Mouse (Mus musculus) kidney, embryonic 14.5 days (tissue): Measurements from ENCODE around the gene Spcs1. TPM values are rescaled to one million over a fixed set of nuclear protein-coding genes. Genes with fewer than 3 reads are reported as not detected.

Experiments
- ATAC-seq: fragments of 200-750 bp; cut with Nextera tagmentation; 2 replicates; pipeline ENCODE4 v1.8.0; 2017; ENCODE audit warnings: moderate number of reproducible peaks, mild to moderate bottlenecking, moderate TSS enrichment, moderate library complexity; ENCODE audit not compliant: low FRiP score, low TSS enrichment
- H3K27ac ChIP-seq: fragments of 300-500 bp; sonication (generic); 2 replicates; pipeline ENCODE4 v1.5.1; 2014; ENCODE audit warnings: low read depth, mild to moderate bottlenecking, low read length, moderate library complexity, mixed read lengths
- H3K27me3 ChIP-seq: fragments of 300-500 bp; sonication (generic); 2 replicates; pipeline ENCODE4 v1.6.1; 2014; ENCODE audit warnings: mild to moderate bottlenecking, low read length; ENCODE audit not compliant: control insufficient read depth, insufficient read depth
- H3K36me3 ChIP-seq: fragments of 300-500 bp; sonication (generic); 2 replicates; pipeline ENCODE4 v1.6.1; 2014; ENCODE audit warnings: low read length, mixed read lengths; ENCODE audit not compliant: control insufficient read depth, insufficient read depth
- H3K4me1 ChIP-seq: fragments of 300-500 bp; sonication (generic); 2 replicates; pipeline ENCODE4 v1.6.1; 2014; ENCODE audit warnings: low read length, mixed read lengths; ENCODE audit not compliant: control insufficient read depth, insufficient read depth
- H3K4me2 ChIP-seq: fragments of 300-500 bp; sonication (generic); replicated peaks from 2 replicates; pipeline ENCODE4 v1.6.1; 2014; ENCODE audit warnings: low read depth, mild to moderate bottlenecking, low read length
- H3K4me3 ChIP-seq: fragments of 300-500 bp; sonication (generic); 2 replicates; pipeline ENCODE4 v1.5.1; 2014; ENCODE audit warnings: mild to moderate bottlenecking, low read length
- H3K9ac ChIP-seq: fragments of 300-500 bp; sonication (generic); 2 replicates; pipeline ENCODE4 v1.6.1; 2014; ENCODE audit warnings: low read depth, mild to moderate bottlenecking, low read length, moderate library complexity
- H3K9me3 ChIP-seq: fragments of 300-500 bp; sonication (generic); 2 replicates; pipeline ENCODE4 v1.6.1; 2016; ENCODE audit warnings: low read length; ENCODE audit not compliant: control insufficient read depth
- WGBS: fragments of 180-500 bp; shearing (Covaris S2); extraction: QIAGEN DNeasy Blood & Tissue Kit; methylation state at CpG from one replicate; pipeline ENCODE4 v1.1.7; 2014; 5-methylcytosine and 5-hydroxymethylcytosine counted together
- polyA plus RNA-seq: library from polyadenylated mRNA; unstranded; fragments of >200 nt; fragmentation: Nextera tagmentation; extraction: Ambion mirVana; gene quantifications from 2 replicates; pipeline ENCODE4 v1.2.1, GENCODE M21; 2014

The Spcs1 gene
- 350 and 462 TPM in 2 replicates for polyA plus RNA-seq

DNA sequence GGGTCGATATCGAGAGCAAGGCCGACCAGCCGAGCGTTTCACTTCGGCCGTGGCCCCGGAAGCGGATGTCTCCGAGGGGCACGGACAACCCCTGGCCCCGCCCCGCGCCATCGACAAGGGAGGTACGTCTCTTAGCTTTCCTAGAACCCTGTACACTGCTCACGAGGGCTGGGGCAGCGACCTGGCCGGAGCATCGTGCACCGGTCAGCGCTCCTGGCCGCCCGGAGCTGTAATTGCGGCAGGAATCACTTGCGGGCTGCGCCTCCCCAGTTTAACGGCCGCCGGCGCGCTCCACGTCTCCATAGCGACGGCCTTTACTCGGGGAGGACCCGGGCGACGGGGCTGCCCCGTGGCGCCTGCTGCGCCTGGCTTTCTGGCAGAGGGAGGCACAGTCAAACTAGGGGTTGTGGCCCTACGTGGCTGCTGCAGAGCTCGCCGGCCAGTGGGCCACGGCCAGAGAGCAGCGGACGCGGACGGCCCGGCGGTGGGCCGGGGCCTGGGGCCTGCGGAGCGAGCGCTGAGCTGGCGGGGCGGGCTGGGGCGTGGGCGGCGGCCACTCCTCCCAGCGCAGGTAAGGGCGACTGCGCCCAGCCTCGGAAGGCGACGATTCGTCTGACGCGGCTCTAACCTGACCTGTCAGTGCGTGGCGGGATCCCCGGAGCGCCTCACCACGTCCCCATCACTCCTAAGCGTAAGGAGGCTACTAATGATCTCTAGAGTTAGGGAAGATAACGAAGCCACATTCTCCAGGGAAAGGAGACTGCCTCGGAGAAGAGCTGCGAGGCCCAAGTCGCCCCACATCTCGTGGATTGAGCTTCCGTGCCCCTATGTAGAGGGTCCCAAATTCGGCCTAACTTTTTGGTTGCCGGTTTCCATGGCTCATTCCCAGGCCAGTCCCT is at the start of gene Spcs1, which contains the start of gene Glt8d1:
TSS of gene Spcs1 (minus strand) at position 366 of the 899 bp plus-strand sequence.
TSS of gene Glt8d1 (plus strand) at position 94 of the 899 bp plus-strand sequence.
- ATAC-seq: peak; percentile 94
- Histone ChIP-seq H3K27ac (peak within 1 kb of the TSS; percentile 93), H3K4me1 (0 out of 2 replicates have a peak, but pooled peaks cover 8% of the 10 kb centered on the region), H3K4me3 (peak within 1 kb of the TSS; percentile 56), H3K4me2 (peak within 1 kb of the TSS; percentile 57), H3K36me3 (peaks cover 10% of the 10 kb centered on the region; the same call in 1 of the 2 replicates), H3K27me3 (no peaks in the 10 kb centered on the region), H3K9ac (peak within 1 kb of the TSS; percentile 89), H3K9me3 (no peaks in the 10 kb centered on the region)
- under 1% methylated on average over 80 of the region's 84 CpGs for WGBS

DNA sequence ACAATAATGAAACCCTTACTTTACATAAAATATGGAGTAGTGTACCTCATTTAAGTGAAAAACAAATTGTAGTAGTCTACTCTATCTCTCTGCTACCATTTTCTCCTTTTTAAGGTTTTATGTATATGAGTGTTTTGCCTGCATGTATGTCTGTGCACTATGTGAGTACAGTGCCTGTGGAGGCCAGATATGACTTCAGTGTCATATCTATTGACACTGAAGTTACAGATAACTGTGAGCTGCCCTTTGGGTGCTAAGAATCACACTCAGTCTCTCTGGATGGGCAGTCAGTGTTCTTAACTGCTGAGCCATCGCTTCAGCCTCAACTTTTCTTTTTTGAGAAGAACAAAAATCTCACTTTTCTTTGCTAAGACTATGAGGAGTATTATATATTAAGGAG is 44.3 kb upstream of the Spcs1 start:
- no peaks in the 10 kb centered on the region for H3K4me1 ChIP-seq
- H3K27me3 ChIP-seq: no peaks in the 10 kb centered on the region
- H3K36me3 ChIP-seq: peaks cover 81% of the 10 kb centered on the region
- ATAC-seq: no peak
- H3K9ac ChIP-seq: no peak overlapping the region
- no peak overlapping the region for H3K27ac ChIP-seq
- no peak overlapping the region for H3K4me3 ChIP-seq
- no peak overlapping the region for H3K4me2 ChIP-seq
- WGBS: 91% methylated on average over 1 of the region's 1 CpGs
- H3K9me3 ChIP-seq: no peaks in the 10 kb centered on the region

DNA sequence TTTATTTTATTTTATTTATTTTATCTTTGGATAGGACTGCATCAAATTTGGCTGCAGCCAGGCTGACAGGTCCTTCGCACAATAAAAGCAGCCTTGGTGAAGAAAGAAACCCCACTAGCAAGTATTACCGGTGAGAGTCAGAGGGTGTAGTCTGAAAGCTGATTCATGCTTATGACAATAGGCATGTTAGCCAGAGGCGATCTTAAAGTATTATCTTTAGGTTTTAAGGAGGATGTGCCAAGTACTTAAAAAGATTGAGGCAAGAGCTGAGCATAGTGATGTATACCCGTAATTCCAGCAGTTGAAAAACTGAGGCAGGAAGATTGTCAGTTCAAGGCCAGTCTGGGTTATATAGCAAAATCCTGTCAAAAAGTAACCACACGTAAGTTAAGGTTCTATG is 43.8 kb upstream of the Spcs1 start:
- ATAC-seq: no peak

GRCm38 (mm10) chr14:31025785-31026184 is 24.3 kb upstream of the Spcs1 start:
- 86% methylated on average over 3 of the region's 3 CpGs for WGBS
- Histone ChIP-seq H3K27ac (no peak overlapping the region), H3K36me3 (peaks cover 78% of the 10 kb centered on the region), H3K4me2 (no peak overlapping the region), H3K9ac (no peak overlapping the region), H3K27me3 (no peaks in the 10 kb centered on the region), H3K4me3 (no peak overlapping the region), H3K9me3 (no peaks in the 10 kb centered on the region), H3K4me1 (no peaks in the 10 kb centered on the region)
- no peak for ATAC-seq

More for the DNA sequence above, 43.8 kb upstream of the Spcs1 start:
- no peaks in the 10 kb centered on the region for H3K27me3 ChIP-seq
- 94% methylated on average over 5 of the region's 5 CpGs for WGBS
- no peak overlapping the region for H3K4me3 ChIP-seq
- peaks cover 78% of the 10 kb centered on the region for H3K36me3 ChIP-seq
- no peaks in the 10 kb centered on the region for H3K9me3 ChIP-seq
- no peaks in the 10 kb centered on the region for H3K4me1 ChIP-seq
- no peak overlapping the region for H3K27ac ChIP-seq
- H3K9ac ChIP-seq: no peak overlapping the region
- H3K4me2 ChIP-seq: no peak overlapping the region

DNA sequence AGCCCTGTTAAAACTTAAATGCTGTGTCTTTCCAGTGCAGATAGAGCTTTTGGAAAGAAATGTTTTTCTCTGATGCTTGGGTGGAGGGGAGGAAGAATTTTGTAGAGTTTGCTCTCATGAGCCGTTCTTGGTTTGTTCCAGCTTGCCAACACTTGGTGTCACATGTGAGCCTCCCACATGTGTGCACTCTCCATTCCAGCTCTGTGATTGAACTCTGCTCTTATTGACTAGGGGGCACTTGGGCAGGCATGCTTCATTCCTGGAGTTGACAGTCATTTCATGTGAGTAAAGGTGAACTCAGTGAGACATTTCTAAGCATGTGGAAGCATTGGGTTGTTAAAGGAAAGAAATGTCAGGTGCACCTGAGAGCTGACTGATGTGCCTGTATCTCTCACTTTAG is 21.1 kb upstream of the Spcs1 start:
- H3K9ac ChIP-seq: no peak overlapping the region; the same call in 1 of the 2 replicates
- WGBS: 31% methylated on average over 1 of the region's 1 CpGs
- ATAC-seq: no peak
- H3K27me3 ChIP-seq: no peaks in the 10 kb centered on the region
- no peak overlapping the region for H3K27ac ChIP-seq
- no peaks in the 10 kb centered on the region for H3K9me3 ChIP-seq
- H3K4me1 ChIP-seq: 0 out of 2 replicates have a peak, but pooled peaks cover 3% of the 10 kb centered on the region
- no peak overlapping the region for H3K4me2 ChIP-seq
- H3K36me3 ChIP-seq: peaks cover 51% of the 10 kb centered on the region
- no peak overlapping the region for H3K4me3 ChIP-seq

DNA sequence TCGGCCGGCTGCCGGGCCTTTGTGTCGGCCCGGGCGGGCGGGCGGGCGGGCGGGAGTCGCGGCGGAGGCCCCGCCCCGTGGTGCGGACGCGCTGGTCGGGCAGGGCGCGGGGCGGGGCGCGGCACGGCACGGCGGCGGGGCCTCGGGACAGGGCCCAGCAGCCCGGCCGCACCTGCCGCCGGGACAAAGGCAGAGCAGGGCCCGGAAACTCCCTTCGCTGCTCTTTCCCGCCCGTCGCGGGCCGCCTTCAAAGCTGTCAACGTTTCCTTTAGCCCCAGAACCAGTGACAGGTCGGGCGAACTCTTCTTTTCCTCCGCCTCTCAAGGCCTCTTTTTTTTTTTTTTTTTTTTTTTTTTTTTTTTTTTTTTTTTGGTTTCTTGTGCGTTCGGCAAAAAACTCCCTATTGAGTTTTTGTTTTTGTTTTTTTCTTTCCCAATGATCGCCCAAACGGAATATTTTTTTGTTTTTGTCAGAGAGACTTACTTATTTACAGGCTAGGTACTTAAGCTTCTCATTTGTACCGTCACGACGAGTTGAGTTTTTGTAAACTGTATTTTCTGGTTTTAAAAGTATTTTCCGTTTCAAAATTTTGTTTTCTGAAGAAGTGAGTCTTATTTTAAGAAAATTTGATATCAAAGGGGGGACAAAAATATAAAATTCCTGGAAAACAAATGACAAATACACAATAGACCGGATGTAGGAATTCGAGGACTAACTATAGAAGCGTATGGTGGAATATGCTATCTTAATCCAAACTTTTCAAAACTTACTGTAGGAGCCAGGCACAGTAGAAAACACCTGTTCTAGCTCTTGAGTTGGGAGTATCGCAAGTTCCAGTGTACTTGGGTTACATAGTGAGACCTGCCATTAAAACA is 18.1 kb upstream of the Spcs1 start:
- H3K36me3 ChIP-seq: peaks cover 51% of the 10 kb centered on the region
- 7% methylated on average over 27 of the region's 56 CpGs for WGBS
- peak; percentile 95 for ATAC-seq
- no peaks in the 10 kb centered on the region for H3K9me3 ChIP-seq
- peak overlapping the region; percentile 92 for H3K27ac ChIP-seq
- H3K9ac ChIP-seq: peak overlapping the region; percentile 93
- peak overlapping the region; percentile 56 for H3K4me2 ChIP-seq
- 0 out of 2 replicates have a peak, but pooled peaks cover 3% of the 10 kb centered on the region for H3K4me1 ChIP-seq
- peak overlapping the region; percentile 84 for H3K4me3 ChIP-seq
- H3K27me3 ChIP-seq: no peaks in the 10 kb centered on the region

- H3K4me3 ChIP-seq: peak within 1 kb of the TSS; percentile 84
- H3K9me3 ChIP-seq: no peaks in the 10 kb centered on the region
- H3K27me3 ChIP-seq: no peaks in the 10 kb centered on the region
- H3K27ac ChIP-seq: peak within 1 kb of the TSS; percentile 92
- peak within 1 kb of the TSS; percentile 65 for H3K4me2 ChIP-seq
- WGBS: 0% methylated on average over 42 of the region's 53 CpGs
- peak; percentile 95 for ATAC-seq
- H3K9ac ChIP-seq: peak within 1 kb of the TSS; percentile 93
- 0 out of 2 replicates have a peak, but pooled peaks cover 3% of the 10 kb centered on the region for H3K4me1 ChIP-seq
- H3K36me3 ChIP-seq: peaks cover 53% of the 10 kb centered on the region
Measured at GRCm38 (mm10) chr14:31018860-31019291, 17.4 kb upstream of the Spcs1 start, which contains the start of the genes Pbrm1 and Gnl3. Gene Pbrm1, plus strand, starts transcription at chr14:31019138. Gene Gnl3, minus strand, starts transcription at chr14:31019152.

- Histone ChIP-seq H3K4me2 (peak overlapping the region; percentile 65), H3K4me3 (peak overlapping the region; percentile 84), H3K9ac (peak overlapping the region; percentile 93), H3K27ac (no peak overlapping the region), H3K4me1 (0 out of 2 replicates have a peak, but pooled peaks cover 3% of the 10 kb centered on the region), H3K27me3 (no peaks in the 10 kb centered on the region), H3K9me3 (no peaks in the 10 kb centered on the region), H3K36me3 (peaks cover 55% of the 10 kb centered on the region)
- no peak for ATAC-seq
- WGBS: 0% methylated on average over 2 of the region's 2 CpGs
Measured at GRCm38 (mm10) chr14:31017854-31018253, 16.4 kb upstream of the Spcs1 start.
